Mouse (Mus musculus) intestine, embryonic 15.5 days (tissue): ENCODE data around the gene Il18r1. TPM values are rescaled to one million over a fixed set of nuclear protein-coding genes. Genes with fewer than 3 reads are reported as not detected.
A peak's percentile ranks its signal among the peaks of the same experiment; 100 is the strongest.

Experiments used
- ATAC-seq: fragments of 200-750 bp; cut with Nextera tagmentation; 2 replicates; pipeline ENCODE4 v1.8.0; 2017; ENCODE audit warnings: moderate TSS enrichment, moderate library complexity
- H3K27ac ChIP-seq: fragments of 300-500 bp; sonication (generic); 2 replicates; pipeline ENCODE4 v1.5.1; 2015; ENCODE audit warnings: mild to moderate bottlenecking, inconsistent platforms
- H3K27me3 ChIP-seq: fragments of 300-500 bp; sonication (generic); replicated peaks from 2 replicates; pipeline ENCODE4 v1.6.1; 2015; ENCODE audit warnings: inconsistent platforms
- H3K36me3 ChIP-seq: fragments of 300-500 bp; sonication (generic); 2 replicates; pipeline ENCODE4 v1.6.1; 2015; ENCODE audit warnings: inconsistent platforms
- H3K4me1 ChIP-seq: fragments of 300-500 bp; sonication (generic); replicated peaks from 2 replicates; pipeline ENCODE4 v1.6.1; 2015; ENCODE audit warnings: inconsistent platforms
- H3K4me2 ChIP-seq: fragments of 300-500 bp; sonication (generic); replicated peaks from 2 replicates; pipeline ENCODE4 v1.6.1; 2015; ENCODE audit warnings: mild to moderate bottlenecking, inconsistent platforms
- H3K4me3 ChIP-seq: fragments of 300-500 bp; sonication (generic); replicated peaks from 2 replicates; pipeline ENCODE4 v1.5.1; 2015; ENCODE audit warnings: inconsistent platforms
- H3K9ac ChIP-seq: fragments of 300-500 bp; sonication (generic); 2 replicates; pipeline ENCODE4 v1.6.1; 2015; ENCODE audit warnings: inconsistent platforms
- H3K9me3 ChIP-seq: fragments of 300-500 bp; sonication (generic); 2 replicates; pipeline ENCODE4 v1.6.1; 2016; ENCODE audit warnings: inconsistent platforms
- WGBS: fragments of 180-500 bp; shearing (Covaris S2); methylation state at CpG from one replicate; pipeline ENCODE4 v1.1.7; 2015; 5-methylcytosine and 5-hydroxymethylcytosine counted together
- polyA plus RNA-seq: library from polyadenylated mRNA; unstranded; fragments of >200 nt; fragmentation: Nextera tagmentation; extraction: Ambion mirVana; gene quantifications from 2 replicates; pipeline ENCODE4 v1.2.1, GENCODE M21; 2015

Gene Il18r1
- polyA plus RNA-seq = 0.49 and 0.57 TPM in 2 replicates

DNA sequence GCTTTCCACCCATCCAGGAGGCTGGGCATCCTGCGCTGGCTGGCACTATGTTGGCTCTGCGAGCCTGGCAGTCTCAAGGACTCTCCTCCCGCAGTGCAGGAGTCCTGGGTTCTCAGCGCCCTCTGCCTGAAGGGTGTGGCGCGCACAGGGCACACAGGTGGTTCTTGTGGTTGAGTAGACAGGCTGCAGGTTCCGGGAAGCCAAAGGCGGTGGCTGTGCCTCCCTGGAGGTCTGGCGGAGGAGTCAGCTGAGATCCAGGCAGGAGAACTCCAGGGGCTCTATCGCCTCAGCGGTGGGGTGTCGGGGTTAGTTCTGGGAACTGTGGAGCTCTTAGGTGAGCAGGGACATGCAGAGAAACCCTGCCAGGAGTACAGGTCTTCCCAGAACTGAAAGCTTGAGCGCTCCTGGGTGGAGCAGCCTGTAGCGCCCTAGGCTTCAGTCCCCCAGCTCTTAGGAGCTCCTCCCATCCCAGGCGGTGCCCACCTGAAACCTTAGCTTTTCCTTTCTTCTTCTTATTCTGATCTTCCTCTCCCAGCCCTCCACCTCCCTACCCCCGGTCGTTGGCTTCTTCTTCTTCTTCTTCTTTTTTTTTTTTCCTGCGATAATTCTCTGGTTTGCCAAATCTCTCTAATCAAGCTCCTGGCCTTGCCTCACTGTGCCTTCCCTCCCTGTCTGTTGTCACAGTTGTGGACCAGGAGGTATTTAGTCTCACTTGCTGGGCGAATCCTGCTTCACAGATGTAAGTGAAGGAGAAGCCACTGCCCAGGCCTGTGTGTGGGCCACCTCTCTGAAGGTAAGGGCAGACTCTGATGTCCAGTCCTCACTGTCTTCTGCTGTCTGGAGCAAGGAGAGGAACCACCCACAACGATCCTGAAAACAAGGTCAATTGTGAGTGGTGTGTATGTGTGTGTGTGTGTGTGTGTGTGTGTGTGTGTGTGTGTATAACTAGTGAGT is at the start of gene Il18r1:
TSS of gene Il18r1 (plus strand) at position 76 of the 954 bp plus-strand sequence.
- H3K4me3 ChIP-seq = 0 out of 2 replicates have a peak within 1 kb of the TSS, but pooled peaks have one; percentile 10
- no peak; the same call in 1 of the 2 replicates for ATAC-seq
- H3K4me1 ChIP-seq = no peaks in the 10 kb centered on the region
- H3K4me2 ChIP-seq = peak within 1 kb of the TSS; percentile 38
- H3K36me3 ChIP-seq = no peaks in the 10 kb centered on the region
- no peaks in the 10 kb centered on the region for H3K9me3 ChIP-seq
- no peak within 1 kb of the TSS for H3K27ac ChIP-seq
- no peak within 1 kb of the TSS for H3K9ac ChIP-seq
- 34% methylated on average over 20 of the region's 20 CpGs for WGBS
- no peaks in the 10 kb centered on the region for H3K27me3 ChIP-seq

DNA sequence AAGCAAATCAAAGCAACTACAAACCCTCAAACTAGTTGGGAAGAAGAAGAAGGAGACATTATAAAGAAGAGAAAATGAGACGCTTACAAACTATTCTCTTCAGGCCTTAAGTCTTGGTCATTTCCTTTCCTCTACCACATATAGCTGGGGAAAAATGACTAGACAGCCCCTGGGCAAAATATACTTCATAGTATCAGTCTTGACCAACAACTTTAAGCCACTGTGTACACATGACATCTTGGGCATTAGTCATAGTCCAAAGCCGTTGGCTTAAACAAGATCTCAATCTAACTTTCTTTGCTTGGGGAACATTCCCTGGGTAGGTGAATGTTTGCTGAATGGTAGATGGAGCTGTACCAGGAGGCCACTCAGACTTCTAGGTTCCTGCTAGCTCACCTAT is 48.3 kb upstream of the Il18r1 start:
- no peak overlapping the region for H3K9ac ChIP-seq
- no peak for ATAC-seq
- 87% methylated on average over 2 of the region's 2 CpGs for WGBS

DNA sequence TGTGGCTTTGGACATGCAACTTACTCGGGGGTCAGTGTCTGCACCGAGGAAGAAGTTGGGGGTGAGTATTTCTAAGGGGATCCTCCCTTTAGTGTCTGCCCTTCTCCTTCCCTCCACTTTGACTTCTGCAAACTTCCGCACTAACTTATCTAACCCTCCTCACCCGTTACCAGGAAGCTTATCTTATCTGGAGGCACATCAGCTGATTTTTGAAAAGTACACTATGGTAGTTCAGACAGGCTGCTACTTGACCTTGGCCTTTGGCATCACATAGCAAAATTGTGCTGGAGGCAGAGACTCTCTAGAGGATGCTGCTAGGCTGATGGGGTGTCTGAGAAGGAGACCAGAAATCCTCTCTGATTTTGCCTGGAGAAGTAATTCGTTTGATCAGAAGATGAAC is 46.8 kb upstream of the Il18r1 start:
- H3K4me3 ChIP-seq = no peak overlapping the region
- no peaks in the 10 kb centered on the region for H3K4me1 ChIP-seq
- H3K36me3 ChIP-seq = no peaks in the 10 kb centered on the region
- H3K4me2 ChIP-seq = no peak overlapping the region
- no peak overlapping the region for H3K9ac ChIP-seq
- WGBS = 49% methylated on average over 5 of the region's 5 CpGs
- H3K27ac ChIP-seq = no peak overlapping the region
- H3K27me3 ChIP-seq = no peaks in the 10 kb centered on the region
- no peak for ATAC-seq
- no peaks in the 10 kb centered on the region for H3K9me3 ChIP-seq

More for the DNA sequence above, 48.3 kb upstream of the Il18r1 start:
- Histone ChIP-seq H3K36me3 (no peaks in the 10 kb centered on the region), H3K4me1 (no peaks in the 10 kb centered on the region), H3K4me3 (no peak overlapping the region), H3K4me2 (no peak overlapping the region), H3K27me3 (no peaks in the 10 kb centered on the region), H3K27ac (no peak overlapping the region), H3K9me3 (no peaks in the 10 kb centered on the region)

DNA sequence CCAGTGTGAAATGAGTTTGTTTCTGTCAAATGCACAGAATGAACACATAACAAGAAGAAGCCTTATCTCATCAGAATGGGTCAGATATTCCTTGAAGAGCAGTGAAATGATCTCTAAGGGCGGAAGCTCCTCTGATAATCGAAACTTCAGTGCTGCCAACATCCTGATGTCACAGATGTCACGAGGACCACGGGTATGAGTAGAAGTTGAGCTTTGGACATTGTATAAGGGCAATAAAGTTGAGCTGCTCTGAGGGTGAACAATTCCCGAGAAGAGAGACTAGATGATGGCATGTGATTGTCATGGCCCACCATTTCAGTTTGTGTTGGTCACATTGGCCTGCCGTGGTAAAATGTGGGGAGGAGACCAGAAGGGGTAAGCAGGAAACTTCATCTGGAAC is 41.5 kb upstream of the Il18r1 start:
- H3K36me3 ChIP-seq = no peaks in the 10 kb centered on the region
- no peak overlapping the region for H3K27ac ChIP-seq
- H3K9ac ChIP-seq = no peak overlapping the region
- H3K9me3 ChIP-seq = no peaks in the 10 kb centered on the region
- no peak for ATAC-seq
- WGBS = 79% methylated on average over 6 of the region's 6 CpGs
- H3K4me1 ChIP-seq = no peaks in the 10 kb centered on the region
- no peak overlapping the region for H3K4me2 ChIP-seq
- H3K4me3 ChIP-seq = no peak overlapping the region
- no peaks in the 10 kb centered on the region for H3K27me3 ChIP-seq

DNA sequence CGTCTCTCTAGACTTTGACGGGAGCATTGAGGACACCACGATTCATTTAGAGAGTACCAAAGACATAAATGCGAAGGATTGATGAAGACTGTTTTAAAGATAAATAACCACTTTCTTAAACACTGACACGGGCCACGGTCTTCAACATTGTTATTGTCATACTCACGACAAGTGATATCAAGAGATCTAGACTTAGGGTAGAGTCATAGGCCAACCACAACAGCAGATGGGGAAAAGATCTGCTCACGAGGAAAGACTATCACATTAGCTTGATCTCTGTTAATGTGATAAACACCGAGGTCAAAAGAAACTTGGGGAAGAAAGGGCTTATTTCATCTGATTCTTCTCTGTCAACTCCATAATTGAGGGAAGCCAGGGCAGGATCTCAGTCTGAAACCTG is 38.1 kb upstream of the Il18r1 start:
- 83% methylated on average over 9 of the region's 9 CpGs for WGBS
- Histone ChIP-seq H3K4me2 (no peak overlapping the region), H3K4me1 (no peaks in the 10 kb centered on the region), H3K9me3 (no peaks in the 10 kb centered on the region), H3K36me3 (no peaks in the 10 kb centered on the region), H3K9ac (no peak overlapping the region), H3K27ac (no peak overlapping the region), H3K27me3 (no peaks in the 10 kb centered on the region), H3K4me3 (no peak overlapping the region)
- ATAC-seq = no peak

DNA sequence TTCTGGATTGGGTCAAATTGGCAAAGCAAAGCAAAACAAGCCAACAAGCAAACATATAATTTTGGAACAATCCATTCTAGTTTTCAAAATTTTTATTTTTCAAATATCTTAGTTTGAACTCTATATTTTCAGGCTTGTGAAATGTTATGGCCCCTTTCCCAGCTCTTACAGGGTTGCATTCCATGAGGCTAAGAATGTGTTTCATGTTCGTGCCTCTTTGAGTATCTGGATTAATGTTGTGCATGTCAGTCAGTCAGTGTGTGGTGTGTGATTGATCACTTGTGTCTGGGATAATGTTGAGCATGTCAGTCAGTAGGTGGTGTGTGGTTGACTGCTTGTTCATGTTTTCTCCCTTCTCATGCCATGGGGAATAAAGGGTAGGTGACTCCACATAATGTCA is 37.5 kb upstream of the Il18r1 start:
- WGBS = 85% methylated on average over 1 of the region's 1 CpGs
- no peak overlapping the region for H3K4me2 ChIP-seq
- H3K4me3 ChIP-seq = no peak overlapping the region
- no peaks in the 10 kb centered on the region for H3K27me3 ChIP-seq
- H3K9me3 ChIP-seq = no peaks in the 10 kb centered on the region
- H3K4me1 ChIP-seq = no peaks in the 10 kb centered on the region
- no peak overlapping the region for H3K27ac ChIP-seq
- no peaks in the 10 kb centered on the region for H3K36me3 ChIP-seq
- ATAC-seq = no peak
- H3K9ac ChIP-seq = no peak overlapping the region

DNA sequence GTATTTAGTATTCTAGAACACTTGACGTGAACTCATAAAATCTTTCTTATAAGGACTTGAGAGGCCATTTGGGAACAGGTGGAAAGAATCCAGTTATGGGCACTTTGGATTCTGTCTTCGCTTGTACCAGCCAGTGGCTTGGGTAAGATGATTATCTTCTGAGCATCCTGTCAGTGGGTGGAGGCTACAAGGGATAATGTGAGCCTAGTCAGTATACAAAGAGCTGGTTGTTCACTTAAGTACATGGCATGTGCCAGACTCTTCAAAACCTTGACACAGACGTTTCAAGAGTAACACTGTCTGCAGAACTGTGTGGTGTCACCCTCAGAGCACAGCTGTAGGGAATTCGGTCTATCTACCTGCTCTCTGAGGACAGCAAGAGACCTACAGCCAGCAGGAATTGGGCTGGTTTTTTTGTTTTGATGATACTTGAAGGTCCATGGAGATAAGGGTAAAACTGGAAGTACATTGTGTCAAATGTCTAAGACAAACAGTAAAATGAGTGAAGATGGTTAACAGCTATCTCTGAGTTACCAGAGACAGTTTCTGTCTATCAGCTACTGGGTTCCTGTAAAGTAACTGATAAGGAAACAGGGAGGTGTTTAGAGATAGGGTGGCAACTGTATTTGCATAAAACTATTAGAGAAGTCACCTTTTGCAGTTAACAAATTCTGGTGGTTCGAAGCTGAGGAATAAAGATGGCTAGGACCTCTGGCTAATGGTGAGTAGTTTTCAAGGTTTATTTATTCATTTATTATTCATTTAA is 36.3 kb upstream of the Il18r1 start, which contains the start of gene Il1rl1:
TSS of gene Il1rl1 (plus strand) at position 661 of the 766 bp plus-strand sequence.
- no peaks in the 10 kb centered on the region for H3K27me3 ChIP-seq
- no peak within 1 kb of the TSS for H3K9ac ChIP-seq
- H3K4me3 ChIP-seq = no peak within 1 kb of the TSS
- ATAC-seq = no peak; the same call in 1 of the 2 replicates
- H3K36me3 ChIP-seq = no peaks in the 10 kb centered on the region
- no peak within 1 kb of the TSS for H3K4me2 ChIP-seq
- H3K4me1 ChIP-seq = no peaks in the 10 kb centered on the region
- WGBS = 77% methylated on average over 5 of the region's 5 CpGs
- H3K9me3 ChIP-seq = no peaks in the 10 kb centered on the region
- no peak within 1 kb of the TSS for H3K27ac ChIP-seq

DNA sequence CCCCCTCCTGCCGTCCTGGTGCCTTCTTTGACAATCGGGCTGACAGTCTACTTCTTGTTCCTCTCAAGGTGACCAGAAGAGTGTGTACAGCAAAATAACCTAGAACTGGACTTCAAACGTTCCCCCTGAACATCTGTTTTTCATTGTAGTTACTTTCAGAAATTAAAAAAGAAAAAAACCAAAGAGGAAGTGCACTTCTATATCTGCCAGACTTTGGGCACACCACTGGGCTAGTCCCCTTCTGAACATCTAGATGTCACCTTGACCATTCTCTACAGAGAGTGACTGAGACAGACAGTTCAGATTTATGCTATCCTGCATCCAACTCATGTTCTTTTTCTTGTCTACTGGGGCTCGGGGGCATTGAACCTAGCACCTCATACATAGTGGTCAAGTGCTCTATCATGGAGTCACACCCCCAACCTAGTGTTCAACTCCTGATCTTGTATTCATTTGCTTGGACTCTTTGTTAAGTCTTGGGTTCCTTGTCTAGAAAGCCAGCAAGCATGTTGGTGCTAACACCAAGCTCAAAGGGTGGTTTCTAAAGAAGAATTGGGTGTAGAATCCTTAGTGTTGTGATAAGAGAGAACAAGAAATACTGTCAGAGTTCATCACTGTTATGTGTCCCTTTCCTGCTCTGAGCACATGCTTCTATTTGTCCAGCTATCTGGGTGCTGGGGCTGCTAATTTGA is 35.1 kb upstream of the Il18r1 start:
- no peak overlapping the region for H3K27ac ChIP-seq
- H3K9ac ChIP-seq = no peak overlapping the region
- no peaks in the 10 kb centered on the region for H3K27me3 ChIP-seq
- no peak overlapping the region for H3K4me2 ChIP-seq
- H3K4me3 ChIP-seq = no peak overlapping the region
- no peaks in the 10 kb centered on the region for H3K4me1 ChIP-seq
- no peak for ATAC-seq
- WGBS = 74% methylated on average over 4 of the region's 4 CpGs
- no peaks in the 10 kb centered on the region for H3K9me3 ChIP-seq
- H3K36me3 ChIP-seq = no peaks in the 10 kb centered on the region

DNA sequence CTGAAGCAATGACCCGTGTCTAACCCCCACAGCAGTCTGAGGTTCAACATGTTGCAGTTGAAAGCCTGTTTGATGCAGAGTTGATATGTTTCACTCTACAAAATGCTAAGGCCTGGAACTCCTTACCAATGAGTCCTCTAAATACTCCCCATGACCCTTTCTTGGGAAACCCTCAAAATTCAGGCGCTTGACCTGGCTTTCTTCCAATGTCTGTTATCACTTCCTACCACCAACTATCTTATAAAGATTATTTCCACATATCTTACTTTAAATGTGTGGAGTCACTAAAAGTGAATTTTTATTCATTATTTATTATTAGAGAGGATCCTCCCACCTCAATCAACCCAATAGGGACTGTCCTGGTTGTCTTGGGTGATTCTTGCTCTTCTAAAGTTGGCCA is 33.2 kb upstream of the Il18r1 start:
- H3K36me3 ChIP-seq = no peaks in the 10 kb centered on the region
- H3K4me2 ChIP-seq = no peak overlapping the region
- H3K4me1 ChIP-seq = no peaks in the 10 kb centered on the region
- no peaks in the 10 kb centered on the region for H3K9me3 ChIP-seq
- no peak overlapping the region for H3K4me3 ChIP-seq
- no peak overlapping the region for H3K9ac ChIP-seq
- 89% methylated on average over 2 of the region's 2 CpGs for WGBS
- ATAC-seq = no peak
- no peaks in the 10 kb centered on the region for H3K27me3 ChIP-seq
- no peak overlapping the region for H3K27ac ChIP-seq

DNA sequence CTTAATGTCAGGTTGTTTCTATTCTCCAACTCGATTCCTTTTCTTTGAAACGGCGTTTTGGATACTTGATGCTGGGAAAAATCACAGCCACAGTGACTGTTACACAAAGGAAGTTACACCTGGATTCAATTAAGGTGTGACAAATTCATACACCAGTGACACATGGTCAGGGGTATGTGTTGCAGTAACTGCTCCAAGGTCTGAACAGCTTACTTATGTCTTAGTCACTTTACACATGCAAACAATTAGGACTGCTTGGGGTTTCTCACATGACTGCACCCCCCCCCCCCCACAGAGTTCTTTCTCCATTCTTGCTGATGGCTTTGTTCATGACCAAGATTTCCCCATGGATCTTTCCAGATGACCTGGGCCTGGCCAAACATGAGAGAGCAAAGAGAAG is 29.4 kb upstream of the Il18r1 start:
- Histone ChIP-seq H3K9ac (no peak overlapping the region), H3K27ac (no peak overlapping the region), H3K4me2 (no peak overlapping the region), H3K4me3 (no peak overlapping the region), H3K9me3 (no peaks in the 10 kb centered on the region), H3K4me1 (no peaks in the 10 kb centered on the region), H3K36me3 (no peaks in the 10 kb centered on the region), H3K27me3 (no peaks in the 10 kb centered on the region)
- no peak for ATAC-seq
- 78% methylated on average over 3 of the region's 3 CpGs for WGBS

DNA sequence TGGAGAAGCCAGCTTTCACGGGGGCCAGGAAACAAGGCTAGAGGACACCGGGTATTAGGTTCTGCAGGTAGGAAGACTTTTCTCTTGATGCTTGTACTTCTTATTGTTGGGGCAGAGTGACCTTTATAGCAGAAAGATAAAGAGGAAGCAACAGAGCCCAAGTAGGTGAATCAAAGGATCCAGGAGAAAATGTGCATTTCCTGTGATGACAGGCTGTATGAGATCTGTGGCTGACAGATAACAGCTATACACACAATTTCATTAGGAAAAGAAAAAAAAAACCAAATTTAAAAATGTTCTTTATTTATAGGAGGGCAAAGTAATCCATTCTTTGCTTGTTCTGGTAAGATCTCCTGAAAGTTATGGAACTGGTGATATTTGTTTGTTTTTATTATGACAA is 28.0 kb upstream of the Il18r1 start:
- H3K27me3 ChIP-seq = no peaks in the 10 kb centered on the region
- H3K4me2 ChIP-seq = no peak overlapping the region
- no peak overlapping the region for H3K9ac ChIP-seq
- no peaks in the 10 kb centered on the region for H3K4me1 ChIP-seq
- no peaks in the 10 kb centered on the region for H3K9me3 ChIP-seq
- no peak for ATAC-seq
- WGBS = 85% methylated on average over 2 of the region's 2 CpGs
- no peak overlapping the region for H3K27ac ChIP-seq
- H3K4me3 ChIP-seq = no peak overlapping the region
- H3K36me3 ChIP-seq = no peaks in the 10 kb centered on the region

DNA sequence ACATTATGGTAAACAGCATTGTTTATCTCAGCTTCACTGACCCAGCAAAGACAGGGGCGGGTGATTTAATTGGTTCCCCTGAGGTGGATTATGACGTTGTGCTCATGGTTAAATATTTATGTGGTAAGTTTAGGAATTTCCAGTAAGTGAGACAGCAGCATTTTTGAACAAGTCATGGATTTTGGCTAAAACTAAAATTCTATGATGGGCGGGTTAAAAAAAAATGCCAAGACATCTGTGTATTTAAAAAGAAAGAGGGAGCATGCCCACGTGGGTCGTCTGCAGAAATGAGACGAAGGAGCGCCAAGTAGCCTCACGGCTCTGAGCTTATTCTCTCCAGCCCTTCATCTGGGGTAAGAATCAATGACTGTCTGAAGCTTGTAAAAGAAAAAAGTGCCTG is 25.8 kb upstream of the Il18r1 start:
- ATAC-seq = no peak
- Histone ChIP-seq H3K9me3 (no peaks in the 10 kb centered on the region), H3K4me3 (no peak overlapping the region), H3K27me3 (no peaks in the 10 kb centered on the region), H3K4me1 (no peaks in the 10 kb centered on the region), H3K27ac (no peak overlapping the region), H3K9ac (no peak overlapping the region), H3K36me3 (no peaks in the 10 kb centered on the region), H3K4me2 (no peak overlapping the region)
- WGBS = 63% methylated on average over 8 of the region's 8 CpGs
